Mouse (Mus musculus): ENCODE data around the gene Gsg1. TPM values are rescaled to one million over a fixed set of nuclear protein-coding genes. Genes with fewer than 3 reads are reported as not detected.

Gsg1 gene
- polyA plus RNA-seq, 1 experiment from 2014 or later = 0.32 TPM

- 52% methylated on average over 10 of the region's 10 CpGs for WGBS
- no peak for ATAC-seq
- Histone ChIP-seq H3K4me3 (replicated peaks; ENCODE audit: low read length) (no peak overlapping the region), H3K4me2 (ENCODE audit: low read length) (no peak overlapping the region), H3K9me3 (ENCODE audit: control insufficient read depth, low read length) (no peaks in the 10 kb centered on the region), H3K9ac (replicated peaks; ENCODE audit: low read depth, low read length) (no peak overlapping the region), H3K27me3 (replicated peaks; ENCODE audit: control insufficient read depth, insufficient read depth, low read length) (no peaks in the 10 kb centered on the region), H3K36me3 (ENCODE audit: control insufficient read depth, insufficient read depth) (no peaks in the 10 kb centered on the region), H3K4me1 (replicated peaks; ENCODE audit: control insufficient read depth, insufficient read depth, low read length) (no peaks in the 10 kb centered on the region), H3K27ac (ENCODE audit: low read length) (no peak overlapping the region)
Observed at GRCm38 (mm10) chr6:135279856-135280255, 25.7 kb upstream of the Gsg1 start.

GRCm38 (mm10) chr6:135279286-135279685 lies 25.1 kb upstream of the Gsg1 start:
- Histone ChIP-seq H3K9ac (replicated peaks; ENCODE audit: low read depth, low read length) (no peak overlapping the region), H3K27me3 (replicated peaks; ENCODE audit: control insufficient read depth, insufficient read depth, low read length) (no peaks in the 10 kb centered on the region), H3K36me3 (ENCODE audit: control insufficient read depth, insufficient read depth) (no peaks in the 10 kb centered on the region), H3K27ac (ENCODE audit: low read length) (no peak overlapping the region), H3K4me3 (replicated peaks; ENCODE audit: low read length) (no peak overlapping the region), H3K4me1 (replicated peaks; ENCODE audit: control insufficient read depth, insufficient read depth, low read length) (no peaks in the 10 kb centered on the region), H3K4me2 (ENCODE audit: low read length) (no peak overlapping the region), H3K9me3 (ENCODE audit: control insufficient read depth, low read length) (no peaks in the 10 kb centered on the region)
- no peak for ATAC-seq
- 67% methylated on average over 5 of the region's 5 CpGs for WGBS

- no peaks in the 10 kb centered on the region for H3K27me3 ChIP-seq (replicated peaks; ENCODE audit: control insufficient read depth, insufficient read depth, low read length)
- H3K9me3 ChIP-seq (ENCODE audit: control insufficient read depth, low read length) = no peaks in the 10 kb centered on the region
- no peaks in the 10 kb centered on the region for H3K4me1 ChIP-seq (replicated peaks; ENCODE audit: control insufficient read depth, insufficient read depth, low read length)
- H3K36me3 ChIP-seq (ENCODE audit: control insufficient read depth, insufficient read depth) = no peaks in the 10 kb centered on the region
- ATAC-seq = no peak
- no peak overlapping the region for H3K27ac ChIP-seq (ENCODE audit: low read length)
- no peak overlapping the region for H3K9ac ChIP-seq (replicated peaks; ENCODE audit: low read depth, low read length)
- no peak overlapping the region for H3K4me3 ChIP-seq (replicated peaks; ENCODE audit: low read length)
- 89% methylated on average over 6 of the region's 6 CpGs for WGBS
- no peak overlapping the region for H3K4me2 ChIP-seq (ENCODE audit: low read length)
Observed at GRCm38 (mm10) chr6:135278302-135278701, 24.2 kb upstream of the Gsg1 start.

- Histone ChIP-seq H3K9ac (replicated peaks; ENCODE audit: low read depth, low read length) (no peak overlapping the region), H3K4me3 (replicated peaks; ENCODE audit: low read length) (no peak overlapping the region), H3K27me3 (replicated peaks; ENCODE audit: control insufficient read depth, insufficient read depth, low read length) (no peaks in the 10 kb centered on the region), H3K27ac (ENCODE audit: low read length) (no peak overlapping the region), H3K9me3 (ENCODE audit: control insufficient read depth, low read length) (no peaks in the 10 kb centered on the region), H3K4me1 (replicated peaks; ENCODE audit: control insufficient read depth, insufficient read depth, low read length) (no peaks in the 10 kb centered on the region), H3K4me2 (ENCODE audit: low read length) (no peak overlapping the region), H3K36me3 (ENCODE audit: control insufficient read depth, insufficient read depth) (no peaks in the 10 kb centered on the region)
- no peak for ATAC-seq
- WGBS = 85% methylated on average over 6 of the region's 6 CpGs
Observed at GRCm38 (mm10) chr6:135276474-135277295, 22.5 kb upstream of the Gsg1 start.

GRCm38 (mm10) chr6:135275231-135275630 lies 21.1 kb upstream of the Gsg1 start:
- Histone ChIP-seq H3K4me1 (replicated peaks; ENCODE audit: control insufficient read depth, insufficient read depth, low read length) (no peaks in the 10 kb centered on the region), H3K4me2 (ENCODE audit: low read length) (no peak overlapping the region), H3K4me3 (replicated peaks; ENCODE audit: low read length) (no peak overlapping the region), H3K27ac (ENCODE audit: low read length) (no peak overlapping the region), H3K9ac (replicated peaks; ENCODE audit: low read depth, low read length) (no peak overlapping the region), H3K27me3 (replicated peaks; ENCODE audit: control insufficient read depth, insufficient read depth, low read length) (no peaks in the 10 kb centered on the region), H3K9me3 (ENCODE audit: control insufficient read depth, low read length) (no peaks in the 10 kb centered on the region), H3K36me3 (ENCODE audit: control insufficient read depth, insufficient read depth) (no peaks in the 10 kb centered on the region)
- 72% methylated on average over 4 of the region's 4 CpGs for WGBS
- no peak for ATAC-seq

GRCm38 (mm10) chr6:135273066-135273465 lies 18.9 kb upstream of the Gsg1 start:
- Histone ChIP-seq H3K9me3 (ENCODE audit: control insufficient read depth, low read length) (no peaks in the 10 kb centered on the region), H3K36me3 (ENCODE audit: control insufficient read depth, insufficient read depth) (no peaks in the 10 kb centered on the region), H3K9ac (replicated peaks; ENCODE audit: low read depth, low read length) (no peak overlapping the region), H3K4me1 (replicated peaks; ENCODE audit: control insufficient read depth, insufficient read depth, low read length) (no peaks in the 10 kb centered on the region), H3K4me3 (replicated peaks; ENCODE audit: low read length) (no peak overlapping the region), H3K27me3 (replicated peaks; ENCODE audit: control insufficient read depth, insufficient read depth, low read length) (no peaks in the 10 kb centered on the region), H3K4me2 (ENCODE audit: low read length) (no peak overlapping the region), H3K27ac (ENCODE audit: low read length) (no peak overlapping the region)
- 94% methylated on average over 6 of the region's 6 CpGs for WGBS
- no peak for ATAC-seq

GRCm38 (mm10) chr6:135271761-135272160 lies 17.6 kb upstream of the Gsg1 start:
- ATAC-seq = no peak
- H3K36me3 ChIP-seq (ENCODE audit: control insufficient read depth, insufficient read depth) = no peaks in the 10 kb centered on the region
- H3K4me1 ChIP-seq (replicated peaks; ENCODE audit: control insufficient read depth, insufficient read depth, low read length) = no peaks in the 10 kb centered on the region
- H3K4me2 ChIP-seq (ENCODE audit: low read length) = no peak overlapping the region
- H3K9ac ChIP-seq (replicated peaks; ENCODE audit: low read depth, low read length) = no peak overlapping the region
- H3K9me3 ChIP-seq (ENCODE audit: control insufficient read depth, low read length) = no peaks in the 10 kb centered on the region
- WGBS = 78% methylated on average over 2 of the region's 2 CpGs
- H3K4me3 ChIP-seq (replicated peaks; ENCODE audit: low read length) = no peak overlapping the region
- no peak overlapping the region for H3K27ac ChIP-seq (ENCODE audit: low read length)
- no peaks in the 10 kb centered on the region for H3K27me3 ChIP-seq (replicated peaks; ENCODE audit: control insufficient read depth, insufficient read depth, low read length)

GRCm38 (mm10) chr6:135269626-135270025 lies 15.5 kb upstream of the Gsg1 start:
- Histone ChIP-seq H3K9ac (replicated peaks; ENCODE audit: low read depth, low read length) (no peak overlapping the region), H3K27ac (ENCODE audit: low read length) (no peak overlapping the region), H3K9me3 (ENCODE audit: control insufficient read depth, low read length) (no peaks in the 10 kb centered on the region), H3K4me1 (replicated peaks; ENCODE audit: control insufficient read depth, insufficient read depth, low read length) (no peaks in the 10 kb centered on the region), H3K36me3 (ENCODE audit: control insufficient read depth, insufficient read depth) (no peaks in the 10 kb centered on the region), H3K4me2 (ENCODE audit: low read length) (no peak overlapping the region), H3K4me3 (replicated peaks; ENCODE audit: low read length) (no peak overlapping the region), H3K27me3 (replicated peaks; ENCODE audit: control insufficient read depth, insufficient read depth, low read length) (no peaks in the 10 kb centered on the region)
- WGBS = 22% methylated on average over 6 of the region's 6 CpGs
- no peak for ATAC-seq

- H3K4me3 ChIP-seq (replicated peaks; ENCODE audit: low read length) = no peak overlapping the region
- no peaks in the 10 kb centered on the region for H3K9me3 ChIP-seq (ENCODE audit: control insufficient read depth, low read length)
- no peak overlapping the region for H3K27ac ChIP-seq (ENCODE audit: low read length)
- H3K36me3 ChIP-seq (ENCODE audit: control insufficient read depth, insufficient read depth) = no peaks in the 10 kb centered on the region
- ATAC-seq = no peak
- no peak overlapping the region for H3K9ac ChIP-seq (replicated peaks; ENCODE audit: low read depth, low read length)
- no peaks in the 10 kb centered on the region for H3K4me1 ChIP-seq (replicated peaks; ENCODE audit: control insufficient read depth, insufficient read depth, low read length)
- H3K4me2 ChIP-seq (ENCODE audit: low read length) = no peak overlapping the region
- H3K27me3 ChIP-seq (replicated peaks; ENCODE audit: control insufficient read depth, insufficient read depth, low read length) = no peaks in the 10 kb centered on the region
Observed at GRCm38 (mm10) chr6:135268392-135268791, 14.2 kb upstream of the Gsg1 start.

- Histone ChIP-seq H3K4me1 (replicated peaks; ENCODE audit: control insufficient read depth, insufficient read depth, low read length) (no peaks in the 10 kb centered on the region), H3K27ac (ENCODE audit: low read length) (no peak overlapping the region), H3K4me2 (ENCODE audit: low read length) (no peak overlapping the region), H3K27me3 (replicated peaks; ENCODE audit: control insufficient read depth, insufficient read depth, low read length) (no peaks in the 10 kb centered on the region), H3K4me3 (replicated peaks; ENCODE audit: low read length) (no peak overlapping the region), H3K36me3 (ENCODE audit: control insufficient read depth, insufficient read depth) (no peaks in the 10 kb centered on the region), H3K9ac (replicated peaks; ENCODE audit: low read depth, low read length) (no peak overlapping the region), H3K9me3 (ENCODE audit: control insufficient read depth, low read length) (no peaks in the 10 kb centered on the region)
- WGBS = 75% methylated on average over 3 of the region's 3 CpGs
- ATAC-seq = no peak
Observed at GRCm38 (mm10) chr6:135267221-135267620, 13.1 kb upstream of the Gsg1 start.
